Mouse (Mus musculus) brain, embryonic 18.5 days (tissue): ENCODE results near the gene Vasp.

Experiments
- DNase-seq: peaks from one replicate; pipeline ENCODE4 v3.0.0-alpha.2; 2012; ENCODE audit warnings: low read depth, low spot score

Gene Vasp

DNA sequence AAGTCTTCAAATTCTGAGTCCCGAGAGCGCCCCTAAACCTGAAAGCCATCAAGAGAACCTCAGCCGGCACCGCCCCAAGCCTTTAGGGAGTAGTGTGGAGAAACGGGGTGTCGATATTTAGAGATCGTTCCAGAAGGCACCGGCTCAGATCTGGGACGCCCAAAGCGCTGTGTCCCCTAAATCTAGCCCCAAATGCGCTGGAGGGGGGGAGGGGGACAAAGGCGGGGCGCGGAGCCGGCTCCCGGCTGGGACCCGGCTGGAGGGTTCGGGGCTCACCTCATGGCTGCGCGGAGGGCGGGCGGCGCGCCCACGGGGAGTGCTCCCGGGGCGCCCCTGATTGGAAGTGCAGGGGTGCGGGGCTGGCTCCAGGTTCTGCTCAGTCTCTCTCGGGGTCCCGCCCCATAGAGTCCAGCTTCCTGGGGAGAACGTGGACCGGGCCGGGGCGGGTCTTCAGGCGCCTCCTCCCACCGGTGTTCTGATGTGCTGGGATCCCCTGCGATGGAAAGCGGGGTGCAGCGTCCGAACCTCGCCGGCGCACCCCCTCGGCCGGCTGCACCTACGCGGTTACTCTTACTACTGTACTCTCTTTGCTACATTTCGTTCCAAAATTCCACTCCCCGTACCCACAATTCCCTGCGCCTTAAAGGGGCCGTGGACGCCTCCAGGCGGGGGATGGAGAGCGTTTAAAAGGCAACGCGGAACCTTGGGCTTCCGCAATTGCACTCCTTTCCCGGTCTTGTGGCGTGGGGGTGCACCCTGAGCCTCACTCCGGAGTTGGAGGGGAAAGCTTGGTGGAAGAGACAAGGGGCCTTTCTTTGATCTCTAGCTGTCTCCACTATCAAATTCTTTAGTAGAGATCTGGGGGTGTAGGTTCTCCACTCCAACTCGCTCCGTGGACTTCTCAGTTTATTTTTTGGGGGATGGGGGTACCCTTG lies at the start of gene Vasp:
Gene Vasp, minus strand, starts transcription at position 580 of the 935 bp plus-strand sequence.
- peak; percentile 83 for DNase-seq

GRCm38 (mm10) chr7:19320637-19321036 lies 49.0 kb upstream of the Vasp start:
- DNase-seq, result no peak

DNA sequence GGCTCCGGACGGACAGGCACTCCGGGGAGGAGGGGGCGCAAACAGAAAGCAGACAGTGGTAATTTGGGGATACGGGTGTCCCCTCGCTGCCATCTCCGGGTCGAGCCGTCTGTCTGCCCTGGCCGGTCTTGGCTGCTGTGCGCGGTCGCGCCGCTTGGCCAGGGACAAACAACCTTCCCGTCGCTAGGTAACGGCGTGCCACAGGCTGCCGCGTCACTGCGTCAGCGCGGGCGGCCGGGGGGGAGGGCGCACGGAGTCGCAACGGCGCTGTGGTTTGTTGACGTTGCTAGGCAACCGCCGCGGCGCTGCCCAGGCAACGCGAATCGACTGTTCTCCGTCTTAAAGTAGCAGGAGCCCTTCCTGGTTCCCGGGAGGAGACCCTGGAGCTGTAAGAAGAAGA lies 48.3 kb upstream of the Vasp start:
- DNase-seq, result peak; percentile 92

GRCm38 (mm10) chr7:19319458-19319857 lies 47.8 kb upstream of the Vasp start:
- DNase-seq, result no peak

DNA sequence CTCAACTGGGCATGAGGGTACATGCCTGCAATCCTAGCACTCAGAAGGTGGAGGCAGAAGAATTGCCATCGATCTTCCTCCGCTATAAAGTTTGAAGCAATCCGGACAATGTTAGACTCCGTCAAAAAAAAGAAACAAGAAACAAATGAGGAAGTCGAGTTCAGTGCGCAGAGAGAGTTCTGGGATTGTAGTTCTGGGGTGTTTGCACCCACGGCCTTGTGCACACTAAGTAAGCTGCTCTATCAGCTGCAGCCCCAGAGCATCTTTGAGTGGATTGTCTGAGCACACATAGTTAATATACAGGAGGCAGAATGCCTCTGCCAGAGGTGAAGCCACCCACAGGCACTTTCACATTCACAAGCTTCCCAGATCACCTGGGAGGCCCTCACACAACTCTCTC lies 47.1 kb upstream of the Vasp start:
- DNase-seq, result no peak

DNA sequence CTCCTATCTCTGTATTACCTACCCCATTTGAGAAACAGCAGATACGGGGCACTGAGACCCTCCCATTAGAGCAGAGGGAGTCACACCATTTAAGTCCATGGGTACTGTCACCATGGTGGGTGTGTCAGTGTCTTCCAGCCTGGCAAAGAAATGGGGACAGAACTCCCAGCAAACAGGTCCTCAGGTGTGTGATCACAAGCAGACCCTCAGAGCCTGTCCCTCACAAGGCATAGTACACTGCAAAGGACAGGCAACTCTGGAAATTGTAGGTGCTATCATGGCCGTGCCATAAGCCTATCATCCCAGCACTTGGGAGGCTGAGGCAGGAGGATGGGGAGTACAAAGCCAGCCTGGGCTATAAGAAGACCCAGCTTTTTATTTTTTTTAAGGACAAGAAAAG lies 46.6 kb upstream of the Vasp start:
- no peak for DNase-seq

DNA sequence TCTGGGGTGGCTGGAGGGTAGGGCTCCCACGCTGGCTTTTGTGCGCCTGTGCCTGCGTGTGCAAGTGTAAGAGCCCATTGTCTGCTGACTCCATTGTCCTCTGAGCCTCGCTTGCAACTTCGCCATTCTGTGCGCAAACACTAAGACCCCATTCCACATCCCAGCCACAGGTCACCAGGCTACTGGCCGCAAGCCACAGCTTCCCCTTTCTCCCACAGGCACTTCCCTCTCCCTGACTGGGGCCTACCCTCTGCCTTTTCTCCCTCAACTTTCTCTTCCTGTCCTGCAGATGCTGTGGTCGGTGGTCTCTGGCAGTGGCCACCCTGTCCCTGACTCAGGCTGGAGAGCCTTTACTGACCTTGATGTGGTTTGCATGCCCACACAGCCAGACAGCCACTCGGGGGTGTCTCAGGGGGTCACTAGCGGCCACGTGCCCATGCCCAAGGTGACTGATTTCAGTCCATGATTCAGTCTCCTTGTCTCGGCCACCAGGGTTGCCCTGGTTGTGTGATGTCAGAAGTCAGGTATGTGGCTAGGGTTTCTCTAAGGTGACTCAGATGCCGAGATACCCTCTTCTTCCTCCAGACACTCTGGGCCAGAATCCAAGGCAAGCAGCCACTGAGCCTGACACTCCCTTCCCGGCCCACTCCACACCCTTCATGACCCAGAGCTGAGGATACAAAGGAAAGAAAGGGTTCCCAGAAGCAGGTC lies 45.0 kb upstream of the Vasp start:
- no peak for DNase-seq

GRCm38 (mm10) chr7:19314033-19314432 lies 42.4 kb upstream of the Vasp start:
- DNase-seq, result no peak

- no peak for DNase-seq
These were observed 40.4 kb upstream of the Vasp start for GRCm38 (mm10) chr7:19311991-19312390.

DNA sequence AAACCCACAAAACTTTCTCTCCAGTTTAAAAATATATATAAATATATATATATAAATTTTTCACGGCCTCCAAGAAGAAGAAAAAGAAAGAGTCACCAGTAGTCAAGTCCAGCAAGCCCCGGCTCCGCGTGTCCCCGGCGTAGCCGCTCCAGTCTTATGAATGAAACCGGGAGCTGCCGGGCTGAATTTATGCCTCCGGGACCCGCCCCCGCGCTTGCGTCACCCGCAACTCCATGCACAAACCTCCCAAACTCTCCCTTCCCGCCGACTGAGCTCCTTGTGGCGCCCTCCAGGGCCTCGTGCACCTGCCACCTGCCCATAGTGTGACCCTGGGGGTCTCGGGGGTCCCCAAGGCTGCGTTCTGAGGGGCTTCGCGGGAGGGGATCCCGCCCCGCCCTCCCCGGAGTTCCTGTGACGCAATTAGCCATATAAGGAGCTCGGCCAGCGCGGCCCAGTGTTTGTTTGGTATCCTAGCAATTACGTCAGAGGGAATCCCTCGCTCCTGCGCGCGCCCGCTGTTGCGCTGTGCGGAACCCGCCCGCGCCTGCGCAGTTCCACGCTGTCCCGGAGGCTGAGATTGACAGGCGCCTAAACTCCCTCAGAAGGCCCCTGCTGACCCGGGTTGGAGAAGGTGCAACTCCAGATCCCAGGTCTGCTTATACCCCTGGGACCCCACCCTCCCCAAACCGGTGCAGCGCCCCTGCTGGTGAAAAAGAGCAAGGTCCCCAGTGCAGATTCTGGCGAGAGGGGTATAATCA lies 38.4 kb upstream of the Vasp start, which contains the start of gene Fosb:
Gene Fosb, minus strand, starts transcription at position 168 of the 758 bp plus-strand sequence.
- peak; percentile 87 for DNase-seq

- DNase-seq, result no peak
These were observed 37.8 kb upstream of the Vasp start for GRCm38 (mm10) chr7:19309278-19309883.

GRCm38 (mm10) chr7:19308454-19309277 lies 37.0 kb upstream of the Vasp start:
- DNase-seq, result peak; percentile 85

- DNase-seq, result no peak
These were observed 36.3 kb upstream of the Vasp start for GRCm38 (mm10) chr7:19307739-19308453.

DNA sequence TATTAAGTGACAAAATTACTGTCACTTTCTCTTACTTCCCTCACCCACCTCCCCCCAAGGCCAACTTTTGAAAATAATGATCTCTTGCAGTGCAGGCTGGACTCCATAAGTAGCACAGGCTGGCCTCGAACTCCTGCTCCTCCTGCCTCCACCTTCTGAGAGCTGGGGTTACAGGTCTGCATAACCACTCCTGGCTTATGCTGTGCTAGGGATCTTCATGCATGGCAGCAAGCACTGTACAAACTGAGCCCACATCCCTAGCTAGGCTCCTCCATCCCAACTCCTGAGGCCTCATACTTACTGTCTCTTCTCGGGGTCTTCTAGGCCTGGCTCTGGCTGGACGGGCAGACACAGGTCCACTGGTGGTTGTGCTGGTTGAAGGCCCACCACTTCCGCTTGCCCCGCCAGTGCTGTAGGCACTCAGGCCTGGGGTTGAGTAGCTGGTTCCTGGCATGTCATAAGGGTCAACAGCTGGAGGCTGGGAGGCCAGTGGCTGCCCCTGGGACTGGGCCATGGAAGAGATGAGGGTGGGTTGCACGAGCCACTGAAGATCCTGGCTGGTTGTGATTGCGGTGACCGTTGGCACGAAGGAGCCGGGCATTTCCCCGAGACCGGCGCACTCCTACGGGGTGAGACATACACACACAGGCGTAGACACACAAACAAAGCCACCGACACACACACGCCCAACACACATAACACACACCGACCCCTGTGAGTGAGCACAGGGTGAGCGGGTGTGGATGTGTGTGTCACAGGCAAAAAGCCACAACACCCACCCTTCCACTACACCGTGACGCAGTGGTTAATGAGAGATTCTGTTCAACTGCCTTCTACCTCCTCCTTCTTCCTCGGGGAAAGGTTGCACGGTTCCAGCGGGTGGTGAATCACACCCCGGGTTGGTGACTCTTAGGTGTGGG lies 35.5 kb upstream of the Vasp start:
- DNase-seq, result no peak

- no peak for DNase-seq
These were observed 34.5 kb upstream of the Vasp start for GRCm38 (mm10) chr7:19305796-19306765.

GRCm38 (mm10) chr7:19305413-19305735 lies 33.8 kb upstream of the Vasp start:
- DNase-seq, result no peak

- DNase-seq, result no peak
These were observed 33.1 kb upstream of the Vasp start for GRCm38 (mm10) chr7:19304501-19305412.
